Mouse (Mus musculus) myocyte (in vitro differentiated cells): ENCODE data around the gene Ralgapa2.

Experiments
- CEBPB ChIP-seq: IDR thresholded peaks from 2 replicates; pipeline ENCODE4 v1.6.1; 2011; ENCODE audit warnings: mild to moderate bottlenecking, moderate library complexity; ENCODE audit not compliant: poor library complexity, insufficient read depth, severe bottlenecking
- E2F4 ChIP-seq: IDR thresholded peaks from one replicate; pipeline ENCODE4 v1.6.1; 2011; ENCODE audit warnings: mild to moderate bottlenecking, control low read depth, moderate library complexity; ENCODE audit not compliant: insufficient read depth
- MYOD1 ChIP-seq, 3 experiments: IDR thresholded peaks; one replicate each; pipeline ENCODE4 v1.6.1; 2011; ENCODE audit warnings: control low read depth in 2 of 3, low read depth in 2 of 3, mild to moderate bottlenecking in 2 of 3, moderate library complexity in 1 of 3; ENCODE audit not compliant: insufficient read length in 2 of 3, control insufficient read depth in 1 of 3
- MYOG ChIP-seq, 3 experiments: IDR thresholded peaks; one replicate each; pipeline ENCODE4 v1.6.1; 2011; ENCODE audit warnings: control low read depth in 2 of 3, low read depth in 2 of 3, mild to moderate bottlenecking in 2 of 3; ENCODE audit not compliant: insufficient read length in 2 of 3, control insufficient read depth in 1 of 3, insufficient read depth in 1 of 3
- POLR2A ChIP-seq: IDR thresholded peaks from one replicate; pipeline ENCODE4 v1.6.1; 2011; ENCODE audit warnings: low read depth, mild to moderate bottlenecking, control low read depth, moderate library complexity; ENCODE audit not compliant: insufficient read length
- REST ChIP-seq: IDR thresholded peaks from one replicate; pipeline ENCODE4 v1.6.1; 2011; ENCODE audit warnings: mild to moderate bottlenecking, control low read depth, moderate library complexity; ENCODE audit not compliant: insufficient read depth, insufficient read length
- USF1 ChIP-seq: IDR thresholded peaks from one replicate; pipeline ENCODE4 v1.6.1; 2011; ENCODE audit warnings: low read depth, mild to moderate bottlenecking, control low read depth, moderate library complexity

DNA sequence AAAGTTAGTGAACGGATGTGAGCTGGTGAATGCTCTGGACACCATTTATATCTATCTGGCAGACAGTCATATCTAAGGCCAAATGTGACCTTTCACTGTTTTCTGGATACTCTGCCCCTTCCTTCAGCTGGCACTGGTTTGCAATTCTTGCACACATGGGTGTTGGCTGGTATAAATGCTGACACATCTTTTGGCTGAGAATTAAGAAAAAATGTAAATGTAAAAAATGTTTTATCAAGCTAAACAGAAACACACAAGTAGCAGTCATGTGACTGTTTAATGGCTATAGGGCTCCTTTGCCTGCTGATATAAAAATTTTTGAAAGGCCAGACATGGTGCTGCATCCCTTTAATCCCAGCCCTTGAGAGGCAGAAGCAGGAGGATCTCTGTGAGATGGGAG, 13.0 kb downstream of the Ralgapa2 start:
- TF ChIP-seq USF1 (no peak), MYOD1 (IDR thresholded peaks at IDR 0.05; ENCODE audit: control insufficient read depth in 1 of 3, insufficient read length in 2 of 3, low read depth in 2 of 3) (no peak), E2F4 (no peak), POLR2A (no peak), CEBPB (no peak), REST (no peak), MYOG (IDR thresholded peaks at IDR 0.05; ENCODE audit: control insufficient read depth in 1 of 3, insufficient read depth in 1 of 3, insufficient read length in 2 of 3, low read depth in 2 of 3) (no peak)
